ENCODE assay signal across 9 mouse cellular contexts in genomic region chr12:108403957-108404356, GRCm38 (mm10). TPM values are rescaled to one million over a fixed set of nuclear protein-coding genes. Genes with fewer than 3 reads are reported as not detected.
DNase-seq lines count a peak whose midpoint lies in the region; ATAC-seq and TF ChIP-seq lines count a peak whose summit lies in the region.
"Had no signal": no experiment of that assay in that cellular context is flagged by ENCODE, and none has a peak within 500 bp of the region (broad histone marks: within the 10 kb centered on the region; RNA-seq: fewer than 3 reads in every experiment).

No protein-coding gene starts in this region.

- intact Hi-C loops in left cerebral cortex, adult 2 months (cut with DNase I): no loop called here
- intact Hi-C loops in left cerebral cortex, postnatal 10 days (cut with DNase I): no loop called here

- H3K27ac ChIP-seq in left cerebral cortex, adult 2 months: peak overlapping the region; percentile 84
- no peak overlapping the region for H3K27ac ChIP-seq in hindbrain, embryonic 16.5 days (ENCODE audit: low read depth, low read length)
- 0 out of 2 replicates have a peak overlapping the region, but pooled peaks have one; percentile 9 for H3K27ac ChIP-seq in liver, embryonic 11.5 days (ENCODE audit: low read depth, low read length)
- H3K27ac ChIP-seq in forebrain, embryonic 15.5 days (replicated peaks): no peak overlapping the region

- no peak overlapping the region for H3K9ac ChIP-seq in hindbrain, embryonic 16.5 days (ENCODE audit: low read depth, low read length)
- no peak overlapping the region for H3K9ac ChIP-seq in liver, embryonic 11.5 days (ENCODE audit: low read depth, low read length)
- no peak overlapping the region for H3K9ac ChIP-seq in forebrain, embryonic 15.5 days (replicated peaks)

- no peak overlapping the region for H3K4me2 ChIP-seq in hindbrain, embryonic 16.5 days (ENCODE audit: low read length)
- H3K4me2 ChIP-seq in liver, embryonic 11.5 days: no peak overlapping the region
- no peak overlapping the region for H3K4me2 ChIP-seq in forebrain, embryonic 15.5 days (replicated peaks)

- no peaks in the 10 kb centered on the region for H3K9me3 ChIP-seq in hindbrain, embryonic 16.5 days (ENCODE audit: control insufficient read depth, low read length)
- no peaks in the 10 kb centered on the region for H3K9me3 ChIP-seq in liver, embryonic 11.5 days (ENCODE audit: control insufficient read depth, low read length)
- H3K9me3 ChIP-seq in forebrain, embryonic 15.5 days: no peaks in the 10 kb centered on the region

- H3K4me3 ChIP-seq in left cerebral cortex, adult 2 months: no peak overlapping the region
- H3K4me3 ChIP-seq in hindbrain, embryonic 16.5 days (ENCODE audit: low read length): no peak overlapping the region
- H3K4me3 ChIP-seq in liver, embryonic 11.5 days (ENCODE audit: low read depth, low read length): no peak overlapping the region
- no peak overlapping the region for H3K4me3 ChIP-seq in forebrain, embryonic 15.5 days

- H3K36me3 ChIP-seq in hindbrain, embryonic 16.5 days (ENCODE audit: control insufficient read depth, insufficient read depth, low read length): no peaks in the 10 kb centered on the region
- H3K36me3 ChIP-seq in liver, embryonic 11.5 days (ENCODE audit: control insufficient read depth, insufficient read depth, low read length): no peaks in the 10 kb centered on the region
- H3K36me3 ChIP-seq in forebrain, embryonic 15.5 days: no peaks in the 10 kb centered on the region

- no peak for DNase-seq in left cerebral cortex, adult 2 months (ENCODE audit: extremely low spot score in 1 of 2, low spot score in 2 of 2)
- DNase-seq in left cerebral cortex, postnatal 10 days (ENCODE audit: extremely low spot score in 1 of 2, low spot score in 2 of 2): no peak
- DNase-seq in brain, adult 2 months (ENCODE audit: low read depth, low spot score): peak; percentile 73
- no peak for DNase-seq in liver, embryonic 11.5 days (ENCODE audit: low spot score)
- no peak for DNase-seq in spleen, postnatal 36 days (ENCODE audit: low spot score in 2 of 2)

- no peak for TF ChIP-seq CTCF in left cerebral cortex, adult 2 months (IDR thresholded peaks at IDR 0.05)

- no peaks in the 10 kb centered on the region for H3K27me3 ChIP-seq in hindbrain, embryonic 16.5 days (replicated peaks; ENCODE audit: control insufficient read depth, insufficient read depth, low read length)
- no peaks in the 10 kb centered on the region for H3K27me3 ChIP-seq in liver, embryonic 11.5 days (replicated peaks; ENCODE audit: control insufficient read depth, insufficient read depth, low read length)
- H3K27me3 ChIP-seq in forebrain, embryonic 15.5 days: no peaks in the 10 kb centered on the region

- peak; percentile 45; the same call in 1 of the 2 replicates for ATAC-seq in hindbrain, embryonic 16.5 days
- no peak for ATAC-seq in liver, embryonic 11.5 days (replicated peaks; ENCODE audit: low FRiP score)
- no peak for ATAC-seq in forebrain, embryonic 15.5 days (replicated peaks)
- ATAC-seq in megakaryocyte progenitor cell, adult 5-6 weeks (replicated peaks; ENCODE audit: poor library complexity): no peak

- H3K4me1 ChIP-seq in hindbrain, embryonic 16.5 days (ENCODE audit: control insufficient read depth, insufficient read depth, low read depth, low read length): no peaks in the 10 kb centered on the region; the same call in 1 of the 2 replicates
- H3K4me1 ChIP-seq in liver, embryonic 11.5 days (replicated peaks; ENCODE audit: control insufficient read depth, insufficient read depth, low read length): no peaks in the 10 kb centered on the region
- H3K4me1 ChIP-seq in forebrain, embryonic 15.5 days: no peaks in the 10 kb centered on the region

- whole genome bisulfite sequencing in hindbrain, embryonic 16.5 days: 48% methylated on average over 6 of the region's 6 CpGs
- WGBS in liver, embryonic 11.5 days: 52% methylated on average over 6 of the region's 6 CpGs
- WGBS in forebrain, embryonic 15.5 days: 85% methylated on average over 6 of the region's 6 CpGs

RNA-seq across cellular contexts. Expression of gene Eml1, which starts 33.2 kb away (rescaled TPM):
- total RNA-seq in left cerebral cortex, adult 2 months (2021): 10 to 100 TPM; 65.7 to 68.2 TPM
- total RNA-seq in left cerebral cortex, postnatal 10 days (2021): 10 to 100 TPM; 60.4 to 64.4 TPM
- 59.3 and 62.3 TPM in 2 replicates for polyA plus RNA-seq in hindbrain, embryonic 16.5 days (2015; fragmentation: Nextera tagmentation; extraction: Ambion mirVana)
- 14.8 and 18.3 TPM in 2 replicates for polyA plus RNA-seq in liver, embryonic 11.5 days (2014; fragmentation: Nextera tagmentation; extraction: Ambion mirVana)
- 58.6 and 65.7 TPM in 2 replicates for polyA plus RNA-seq in forebrain, embryonic 15.5 days (2015; fragmentation: Nextera tagmentation; extraction: Ambion mirVana)
- 0.07 TPM in 1 of 2 replicates, not detected in the other for total RNA-seq in megakaryocyte progenitor cell, adult 5-6 weeks (2015)
- not detected in 2 replicates for total RNA-seq in megakaryocyte progenitor cell, adult 5-6 weeks (2017)
- total RNA-seq: MEL had no signal

Comparison
In these comparisons a context has a peak if more than half of its experiments do, and no peak if none do; other contexts are left out.
1. H3K27ac ChIP-seq: peak in left cerebral cortex, adult 2 months (single experiment) and liver, embryonic 11.5 days (single experiment); none in hindbrain, embryonic 16.5 days (single experiment) and forebrain, embryonic 15.5 days (single experiment).
2. RNA of gene Eml1, which starts 33.2 kb away (total RNA-seq): 65.7 to 68.2 TPM in left cerebral cortex, adult 2 months and 60.4 to 64.4 TPM in left cerebral cortex, postnatal 10 days; 0.07 TPM in megakaryocyte progenitor cell, adult 5-6 weeks; every median in the first group is over 10 times any median in the second.